Mouse (Mus musculus): ENCODE measurements around the gene Syne2.
"Not testable (repeated sequence)": the region's sequence is repeated elsewhere in the genome, so short reads cannot be mapped to it uniquely, and the experiment has no call there.

Syne2 gene

GRCm38 (mm10) chr12:75817959-75818452 lies at the start of gene Syne2:
Syne2 (plus strand) TSS chr12:75818134.
- peak; percentile 91 for DNase-seq (ENCODE audit: low spot score)

- no peak for DNase-seq (ENCODE audit: low spot score)
These were observed 46.5 kb upstream of the Syne2 start for GRCm38 (mm10) chr12:75771410-75771809.

GRCm38 (mm10) chr12:75772424-75773034 lies 45.4 kb upstream of the Syne2 start:
- peak; percentile 86 for DNase-seq (ENCODE audit: low spot score)

GRCm38 (mm10) chr12:75781445-75781844 lies 36.5 kb upstream of the Syne2 start:
- no peak for DNase-seq (ENCODE audit: low spot score)

GRCm38 (mm10) chr12:75781995-75782394 lies 35.9 kb upstream of the Syne2 start:
- DNase-seq (ENCODE audit: low spot score), result no peak

- DNase-seq (ENCODE audit: low spot score), result no peak
These were observed 33.6 kb upstream of the Syne2 start for GRCm38 (mm10) chr12:75784271-75784751.

DNA sequence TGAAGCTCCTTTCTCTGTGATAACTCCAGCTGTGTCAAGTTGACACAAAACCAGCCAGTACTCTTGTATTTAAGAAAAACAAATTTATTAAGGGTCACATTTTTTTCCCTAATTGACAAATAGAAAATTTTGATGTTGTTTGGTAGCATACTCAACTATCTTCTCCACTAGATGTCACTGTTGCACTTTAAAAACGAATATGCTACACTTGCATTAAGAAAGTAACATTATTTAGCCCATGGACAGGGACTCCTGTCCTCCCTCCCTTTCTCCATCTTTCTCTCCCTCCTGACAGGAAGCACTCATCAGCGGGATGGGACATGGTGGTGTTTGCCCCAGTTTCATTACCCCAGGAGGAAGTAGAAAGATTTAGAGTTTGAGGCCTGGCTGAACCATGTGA lies 31.3 kb upstream of the Syne2 start:
- DNase-seq (ENCODE audit: low spot score), result not testable (repeated sequence)

DNA sequence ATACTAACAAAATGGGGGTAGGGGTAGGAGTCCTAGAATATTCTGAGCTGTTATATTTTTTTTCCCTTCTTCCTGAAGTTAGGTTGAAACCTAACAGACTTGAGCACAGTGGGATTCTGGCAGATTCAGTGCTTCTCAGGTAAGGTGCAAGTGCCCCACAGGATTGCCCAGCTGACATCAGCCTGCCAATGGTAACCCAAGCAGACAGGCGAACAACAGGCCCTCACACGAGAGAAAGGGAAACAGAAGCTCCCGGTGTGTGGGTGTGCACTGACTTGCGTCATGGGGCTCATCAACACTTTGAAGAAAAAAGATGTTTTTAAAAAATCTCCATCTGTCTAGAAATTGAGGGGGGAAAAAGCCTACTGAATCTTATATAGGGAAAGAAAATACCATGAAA lies 28.5 kb upstream of the Syne2 start:
- DNase-seq (ENCODE audit: low spot score), result no peak

DNA sequence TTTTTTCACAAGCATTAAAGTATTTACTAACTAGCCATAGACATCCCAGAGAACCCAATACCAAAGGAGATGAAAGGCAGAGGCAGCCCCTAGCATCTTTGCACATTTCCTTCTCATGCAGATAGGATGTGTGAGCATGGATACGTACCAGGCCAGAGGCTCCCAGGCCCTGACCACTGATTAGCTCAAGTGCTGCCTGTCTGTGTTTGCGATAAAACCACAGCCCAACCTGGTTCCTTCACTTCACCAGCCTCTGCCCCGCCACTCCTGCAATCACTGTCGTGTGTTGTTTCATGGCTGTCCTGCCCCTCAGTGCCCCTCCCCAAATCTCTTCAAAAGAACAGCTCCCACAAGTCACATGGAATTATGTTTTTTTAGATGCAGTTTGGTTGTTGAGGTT lies 23.4 kb upstream of the Syne2 start:
- no peak for DNase-seq (ENCODE audit: low spot score)

- DNase-seq (ENCODE audit: low spot score), result no peak
These were observed 21.4 kb upstream of the Syne2 start for GRCm38 (mm10) chr12:75796510-75796909.

GRCm38 (mm10) chr12:75806281-75806680 lies 11.7 kb upstream of the Syne2 start:
- no peak for DNase-seq (ENCODE audit: low spot score)

DNA sequence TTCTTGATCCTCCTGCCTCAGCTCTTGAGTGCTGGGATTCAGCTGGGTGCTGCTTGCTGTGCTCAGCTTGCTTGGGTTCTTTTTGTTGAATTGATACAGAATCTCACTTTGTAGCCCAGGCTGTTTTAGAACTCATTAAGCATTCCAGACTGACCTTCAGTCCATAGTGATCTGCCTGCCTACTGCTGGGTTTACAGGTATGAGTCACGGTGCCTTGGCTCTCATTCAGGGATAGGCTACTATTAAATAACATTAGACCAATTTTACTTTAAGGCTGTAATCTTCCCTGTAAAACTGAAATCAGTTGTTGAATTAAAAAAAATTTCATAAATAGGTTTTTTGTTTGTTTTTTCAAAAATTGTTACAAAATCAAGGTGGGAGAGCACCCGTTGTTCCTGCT lies 4.2 kb upstream of the Syne2 start:
- no peak for DNase-seq (ENCODE audit: low spot score)

DNA sequence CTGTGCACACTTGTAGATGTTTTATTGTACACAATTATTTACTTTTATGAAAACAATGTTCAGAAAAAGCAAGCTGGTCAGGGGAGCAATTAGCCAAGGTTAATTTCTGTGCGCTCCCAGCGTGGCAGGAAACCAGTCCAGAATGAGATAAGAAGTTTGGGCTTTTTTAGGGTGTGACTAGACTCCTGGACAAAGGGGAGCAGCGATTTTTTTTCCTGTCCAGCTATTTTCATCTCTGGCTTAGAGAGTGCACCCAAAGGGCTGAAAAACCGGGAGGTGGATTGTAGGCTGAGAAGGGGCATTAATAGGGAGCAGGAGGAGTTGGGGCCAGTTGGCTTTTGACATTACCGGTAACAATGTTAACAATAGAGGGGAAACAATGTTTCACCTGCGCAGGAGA lies 3.4 kb upstream of the Syne2 start:
- no peak for DNase-seq (ENCODE audit: low spot score)

- no peak for DNase-seq (ENCODE audit: low spot score)
These were observed 715 bp upstream of the Syne2 start for GRCm38 (mm10) chr12:75816981-75817856.

DNA sequence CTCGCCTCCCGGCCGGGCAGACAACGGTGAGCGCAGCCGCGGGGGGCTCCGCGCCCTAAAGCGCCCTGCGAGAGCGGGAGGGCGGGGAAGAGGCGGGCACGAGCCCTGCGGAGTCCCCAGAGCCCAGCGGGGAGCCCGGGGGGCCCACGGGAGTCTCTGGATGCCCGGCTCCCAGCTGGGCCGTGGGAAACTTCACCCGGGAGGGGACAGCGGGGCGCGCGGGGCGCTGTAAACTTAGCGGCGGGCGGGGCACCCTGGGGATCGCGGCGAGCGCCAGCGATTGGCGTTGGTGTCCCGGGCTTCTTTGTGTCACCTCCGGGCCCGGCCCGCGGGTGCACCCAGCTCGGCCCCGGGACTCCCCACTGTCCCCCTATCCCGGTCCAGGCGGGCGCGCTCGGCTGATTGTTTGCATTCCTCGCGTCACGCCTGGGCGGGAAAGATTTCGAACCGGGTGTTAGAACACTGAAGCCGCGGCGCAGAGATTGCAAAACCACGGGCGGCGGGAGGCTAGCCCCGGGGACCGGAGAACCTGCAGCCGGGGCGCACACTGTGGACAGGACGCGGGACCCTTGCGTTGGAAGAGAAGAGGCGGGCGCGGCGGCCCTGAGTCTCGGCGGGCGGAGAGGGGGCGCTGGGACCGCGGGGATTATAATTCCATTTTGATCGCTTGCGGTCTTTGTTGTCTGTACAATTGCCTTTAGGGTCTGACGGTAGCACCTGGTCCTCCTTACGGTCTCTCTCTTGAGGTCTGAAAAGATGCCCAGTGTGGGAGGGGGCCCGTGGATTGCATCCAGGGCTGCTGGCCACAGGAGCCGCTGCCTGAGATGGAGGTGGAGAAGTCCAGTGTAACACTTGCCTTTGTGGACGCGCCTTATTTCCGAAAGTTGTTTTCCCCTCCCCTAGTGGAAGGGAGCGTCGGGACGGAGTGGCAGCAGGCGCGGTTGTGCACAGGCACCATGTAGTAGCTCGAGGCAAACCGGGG lies 810 bp downstream of the Syne2 start:
- peak; percentile 75 for DNase-seq (ENCODE audit: low spot score)

DNA sequence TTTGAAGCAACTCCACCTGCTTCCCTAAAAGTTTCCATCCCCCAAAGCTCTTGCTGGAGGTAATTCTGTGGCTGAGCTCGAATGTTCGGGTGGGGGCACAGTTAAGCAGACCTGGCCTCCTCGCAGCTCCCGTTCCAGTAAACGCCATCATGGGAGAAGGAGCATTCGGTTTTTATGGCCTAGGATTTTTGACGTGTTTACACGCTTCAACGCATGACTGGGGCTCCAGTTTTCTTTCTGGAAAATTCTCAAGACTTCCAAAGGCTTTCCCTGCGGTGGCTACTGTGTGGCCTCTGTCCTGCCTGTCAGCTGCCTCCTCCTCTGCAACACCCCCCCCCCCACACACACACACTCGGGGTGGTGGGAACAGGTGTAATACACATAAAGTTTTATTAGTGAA lies 1.5 kb downstream of the Syne2 start:
- no peak for DNase-seq (ENCODE audit: low spot score)

- DNase-seq (ENCODE audit: low spot score), result no peak
These were observed 2.3 kb downstream of the Syne2 start for GRCm38 (mm10) chr12:75820216-75820615.

GRCm38 (mm10) chr12:75822122-75822521 lies 4.2 kb downstream of the Syne2 start:
- DNase-seq (ENCODE audit: low spot score), result no peak

DNA sequence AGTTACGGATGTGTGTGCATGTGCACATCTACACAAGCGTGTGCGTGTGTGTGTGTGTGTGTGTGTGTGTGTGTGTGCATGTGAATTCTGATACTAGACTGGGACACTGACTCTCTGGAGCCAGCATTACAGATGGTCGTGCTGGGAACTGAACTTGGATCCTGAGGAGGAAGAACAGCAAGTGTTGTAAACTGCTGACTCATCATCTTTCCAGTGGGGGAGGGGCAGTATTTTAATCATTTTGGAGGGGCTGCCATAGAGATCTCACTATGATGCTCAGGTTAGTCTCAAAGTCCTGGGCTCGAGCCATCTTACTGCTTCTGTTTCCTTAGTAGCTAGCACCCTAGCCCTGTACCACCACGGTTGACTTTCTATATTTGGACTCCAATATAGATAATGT lies 5.5 kb downstream of the Syne2 start:
- DNase-seq (ENCODE audit: low spot score), result no peak

- DNase-seq (ENCODE audit: low spot score), result no peak
These were observed 7.5 kb downstream of the Syne2 start for GRCm38 (mm10) chr12:75825458-75825857.

- DNase-seq (ENCODE audit: low spot score), result no peak
These were observed 8.9 kb downstream of the Syne2 start for GRCm38 (mm10) chr12:75826699-75827353.

Data from testis, postnatal 10 days (tissue).